Mouse (Mus musculus) E14TG2a.4 (cell line): ENCODE measurements around the gene She.

Source experiments
- CTCF ChIP-seq: conservative IDR thresholded peaks from 2 replicates; pipeline ENCODE4 v1.5.1; 2014; ENCODE audit warnings: low read length
- POU5F1 ChIP-seq: IDR thresholded peaks from 2 replicates; pipeline ENCODE4 v1.6.1; 2014; ENCODE audit warnings: low read length, borderline replicate concordance

DNA sequence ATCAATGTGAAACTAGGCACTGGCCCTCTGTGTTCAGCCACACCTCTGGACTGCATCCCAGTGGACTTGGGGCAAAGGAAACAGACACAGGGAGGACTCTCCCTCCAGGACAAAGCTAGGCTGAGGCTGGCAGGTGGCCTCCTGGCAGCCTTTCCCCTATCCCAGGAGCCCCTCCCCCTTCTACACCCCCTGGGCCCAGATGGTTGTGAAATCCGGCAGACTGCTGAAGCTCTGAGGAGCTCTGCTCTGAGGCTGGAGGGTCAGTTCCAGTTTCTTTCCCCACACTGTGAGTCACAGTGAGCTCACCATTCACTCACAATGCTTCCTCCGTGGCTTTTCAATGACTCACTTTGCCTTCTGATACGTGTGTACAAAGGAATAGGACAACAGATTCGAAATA, 29.9 kb downstream of the She start:
- TF ChIP-seq CTCF: no peak
- no peak for TF ChIP-seq POU5F1
